Mouse (Mus musculus) G1E-ER4 (cell line): ENCODE measurements around the gene Ccdc33. TPM values are rescaled to one million over a fixed set of nuclear protein-coding genes. Genes with fewer than 3 reads are reported as not detected.

Source experiments
- GATA1 ChIP-seq: IDR thresholded peaks from one replicate; pipeline ENCODE4 v1.8.0; 2012; ENCODE audit warnings: low read length, inconsistent platforms
- polyA plus RNA-seq: library from polyadenylated mRNA; stranded (reverse); fragments of >175 nt; gene quantifications from 2 replicates; pipeline ENCODE4 v1.2.3, GENCODE M21; 2012

Ccdc33 gene
- polyA plus RNA-seq, 1 experiment = not detected

DNA sequence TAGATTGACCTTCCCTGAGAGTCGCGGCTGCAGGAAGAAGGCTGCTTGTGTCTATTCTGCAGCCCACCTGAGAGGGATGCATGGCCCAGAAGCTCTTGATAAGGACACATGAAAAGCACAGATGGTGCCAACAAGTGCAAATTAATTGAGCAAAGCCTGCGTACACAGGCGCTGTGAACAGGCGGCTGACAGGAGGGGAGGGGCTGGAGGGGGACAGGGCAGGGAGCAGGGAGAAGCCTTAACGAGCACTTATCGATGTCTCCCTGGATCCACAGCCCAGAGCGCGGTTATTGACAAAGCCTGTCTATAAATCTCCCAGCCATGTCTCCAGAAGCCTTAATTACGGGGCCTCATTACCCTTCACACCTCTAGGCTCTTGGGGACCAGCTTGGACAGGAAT lies 73.8 kb downstream of the Ccdc33 start:
- TF ChIP-seq GATA1 = no peak

DNA sequence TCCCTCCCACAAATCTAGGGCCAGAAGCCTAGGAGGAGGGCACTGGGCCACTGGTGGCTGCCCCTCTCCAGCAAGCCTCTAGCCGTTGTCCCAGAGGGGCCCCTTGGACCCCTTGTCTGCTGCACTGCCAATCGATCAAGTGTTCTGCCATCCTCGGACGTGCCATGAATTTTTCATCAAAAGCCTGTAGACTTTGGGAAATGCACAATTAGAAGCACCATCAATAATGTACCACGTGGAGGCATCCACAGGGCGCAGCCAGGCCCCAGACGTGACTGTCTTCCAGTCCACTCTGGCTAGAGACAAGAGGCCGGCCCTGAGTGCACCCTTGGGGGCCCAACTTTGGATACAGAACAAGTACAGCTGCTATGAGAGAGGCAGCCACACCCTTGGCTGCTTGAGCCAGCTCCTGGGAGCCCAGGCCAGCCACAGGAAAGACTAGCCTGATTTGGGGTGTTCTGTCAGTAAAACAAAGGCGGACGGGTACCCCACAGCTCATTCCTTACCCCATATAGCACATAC lies 75.1 kb downstream of the Ccdc33 start:
- no peak for TF ChIP-seq GATA1

DNA sequence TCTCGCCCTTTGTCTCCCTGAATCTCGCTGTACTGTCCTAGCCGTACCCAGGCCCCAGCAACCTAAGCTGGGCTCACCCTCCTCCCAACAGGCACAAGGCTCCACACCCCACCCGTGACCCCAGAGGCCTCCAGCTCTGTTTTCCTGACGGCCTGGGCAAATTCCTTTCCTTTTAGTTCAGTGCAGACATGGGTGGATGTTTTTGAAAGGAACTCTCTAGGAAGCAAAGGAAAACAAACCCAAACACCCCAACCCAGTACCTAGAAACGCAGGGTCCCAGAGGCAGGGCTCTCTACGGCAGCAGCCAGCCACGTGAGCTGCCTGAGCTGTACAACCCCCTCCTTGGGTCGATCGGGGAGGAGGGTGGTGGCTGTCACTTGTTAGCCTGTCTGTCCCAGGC lies 76.2 kb downstream of the Ccdc33 start:
- TF ChIP-seq GATA1 = no peak

DNA sequence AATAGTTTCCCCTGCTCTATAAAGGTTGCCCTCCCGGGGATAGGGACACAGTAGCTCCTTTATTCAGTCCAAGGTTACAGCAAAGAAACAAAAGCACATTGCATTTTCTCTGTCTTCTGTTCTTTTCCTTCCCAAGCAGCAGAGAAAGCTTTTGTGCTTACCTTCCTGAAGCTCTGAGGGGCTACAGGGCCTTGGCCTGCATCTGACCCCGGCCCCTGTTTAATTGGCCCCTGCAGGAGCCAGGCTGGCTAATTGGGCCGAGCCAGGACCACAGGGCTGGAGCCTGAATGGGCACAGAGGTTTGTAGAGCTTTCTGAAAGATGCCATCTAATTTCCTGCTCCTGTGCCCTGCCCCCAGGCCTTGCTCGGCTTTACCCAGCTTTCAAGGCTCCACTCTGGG lies 77.6 kb downstream of the Ccdc33 start:
- TF ChIP-seq GATA1 = no peak

DNA sequence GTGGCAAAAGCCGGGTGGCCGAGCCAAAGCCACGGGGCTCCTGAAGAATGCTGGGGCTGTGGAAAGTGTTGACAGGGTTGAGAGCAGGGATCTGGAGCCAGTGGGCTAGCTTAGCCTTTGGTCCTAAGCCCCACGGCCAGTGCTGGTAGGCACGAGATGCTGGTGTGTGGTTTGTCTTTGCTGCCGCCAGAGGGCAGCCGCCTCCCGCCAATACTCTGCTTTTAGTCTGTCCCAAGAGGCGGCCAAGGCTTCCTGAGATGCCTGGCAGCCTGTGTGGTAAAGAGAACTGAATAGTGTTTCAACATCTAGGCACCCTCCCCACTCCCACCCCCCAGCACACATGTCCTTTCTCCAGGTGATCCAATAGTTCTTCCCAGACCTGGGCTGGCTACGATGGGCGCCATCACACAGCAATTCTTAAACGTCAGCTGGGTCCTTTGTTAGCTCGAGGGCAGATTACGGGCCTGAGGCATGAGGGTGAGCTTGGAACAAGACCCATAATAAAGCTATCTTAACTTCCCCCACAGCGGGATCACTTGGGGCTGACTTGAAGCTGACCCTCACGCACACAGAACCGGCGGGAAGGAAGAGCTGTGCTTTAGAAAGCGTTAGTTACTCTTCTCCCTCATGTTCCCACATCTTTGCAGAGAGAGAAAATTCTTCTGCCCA lies 80.0 kb downstream of the Ccdc33 start:
- TF ChIP-seq GATA1 = no peak

DNA sequence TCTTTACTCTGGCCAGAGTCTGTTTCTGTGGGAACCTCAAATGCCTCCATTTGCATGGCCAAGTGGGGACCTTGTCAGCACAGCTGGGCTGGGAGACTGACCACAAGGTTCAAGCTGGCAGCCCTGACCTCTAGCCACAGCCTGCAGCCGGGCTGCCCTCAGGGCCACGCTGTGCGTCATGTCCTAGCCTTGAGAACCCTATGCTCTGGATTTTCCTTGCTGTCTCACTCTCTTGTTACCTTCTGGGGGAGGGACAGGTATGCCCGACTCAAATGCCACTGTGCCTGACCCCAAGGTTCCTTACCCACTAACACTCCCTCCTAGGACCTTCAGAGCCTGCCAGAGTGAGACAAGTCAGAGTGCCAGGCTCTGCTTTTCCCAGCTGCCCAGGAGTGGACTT lies 81.7 kb downstream of the Ccdc33 start:
- TF ChIP-seq GATA1 = no peak

DNA sequence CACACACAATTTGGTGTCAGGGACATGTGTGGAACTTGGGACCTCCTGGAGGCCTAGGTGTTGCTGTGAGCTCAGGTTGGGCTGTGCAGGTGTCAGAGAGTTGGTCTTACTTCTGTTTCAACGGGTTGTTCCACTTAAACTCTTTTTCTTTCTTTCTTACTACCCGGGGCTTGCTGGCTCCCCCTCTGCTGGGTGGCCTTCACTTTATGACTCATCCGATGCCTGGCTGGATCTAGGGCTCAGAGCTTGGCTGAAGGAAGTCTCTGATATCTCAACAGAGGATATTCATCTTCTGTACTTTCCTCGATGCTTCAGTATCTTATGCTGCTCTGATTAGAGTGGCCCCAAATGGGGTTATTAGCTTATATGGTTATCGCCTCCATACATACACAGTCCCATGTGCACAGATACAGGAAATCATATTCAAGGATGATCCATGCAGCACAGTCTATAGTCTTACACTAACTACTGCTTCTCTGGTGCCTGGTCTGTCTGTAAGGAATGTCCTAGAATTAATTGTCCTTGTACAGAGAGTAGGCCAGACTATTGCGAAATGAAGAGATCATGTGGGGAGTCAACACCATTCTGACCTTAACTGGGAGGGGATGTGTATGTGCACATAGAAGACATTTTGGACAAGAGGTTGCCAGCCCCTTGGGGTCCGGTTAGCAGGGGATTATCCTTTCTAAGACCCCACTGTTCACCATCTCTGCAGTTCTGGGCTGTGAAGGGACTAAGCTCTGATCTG lies 82.5 kb downstream of the Ccdc33 start:
- TF ChIP-seq GATA1 = no peak

DNA sequence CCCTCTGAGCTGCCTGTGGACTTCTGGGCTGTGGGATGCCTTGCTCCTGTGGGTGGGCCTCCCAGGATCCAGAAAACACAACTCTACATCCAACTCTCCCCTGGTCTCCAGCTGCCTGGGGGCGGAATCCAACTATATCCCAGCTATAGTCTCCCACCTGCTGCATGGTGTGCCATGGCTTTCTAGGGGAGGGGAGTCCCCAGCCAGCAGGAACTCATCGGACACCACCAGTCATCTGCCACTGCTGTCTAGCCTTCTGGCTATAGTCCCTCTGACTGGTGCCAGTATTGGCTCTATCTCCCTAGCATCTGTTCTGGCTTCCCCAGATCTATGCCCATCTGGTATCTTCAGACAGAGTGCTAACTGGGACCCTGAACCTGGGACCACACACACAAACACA lies 83.1 kb downstream of the Ccdc33 start:
- TF ChIP-seq GATA1 = no peak

DNA sequence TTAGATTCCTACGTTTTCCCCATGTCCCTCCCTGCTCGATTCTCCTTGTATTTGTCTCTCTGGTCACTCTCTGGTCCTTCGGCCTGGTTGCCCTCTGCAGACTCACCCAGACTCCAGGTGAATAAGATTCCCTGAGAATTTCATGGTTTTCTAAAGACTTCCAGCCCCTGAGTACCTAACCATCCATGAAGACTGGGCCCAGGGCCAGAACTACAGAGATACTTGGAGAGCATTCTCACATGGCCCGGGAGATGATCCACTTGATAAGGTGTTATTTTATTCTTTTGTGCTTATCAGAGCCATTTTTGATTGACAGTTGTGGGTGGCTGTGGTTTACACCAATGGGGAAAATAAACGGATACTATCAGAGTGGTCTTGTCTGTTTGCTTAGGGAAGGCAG lies 86.7 kb downstream of the Ccdc33 start:
- TF ChIP-seq GATA1 = no peak

DNA sequence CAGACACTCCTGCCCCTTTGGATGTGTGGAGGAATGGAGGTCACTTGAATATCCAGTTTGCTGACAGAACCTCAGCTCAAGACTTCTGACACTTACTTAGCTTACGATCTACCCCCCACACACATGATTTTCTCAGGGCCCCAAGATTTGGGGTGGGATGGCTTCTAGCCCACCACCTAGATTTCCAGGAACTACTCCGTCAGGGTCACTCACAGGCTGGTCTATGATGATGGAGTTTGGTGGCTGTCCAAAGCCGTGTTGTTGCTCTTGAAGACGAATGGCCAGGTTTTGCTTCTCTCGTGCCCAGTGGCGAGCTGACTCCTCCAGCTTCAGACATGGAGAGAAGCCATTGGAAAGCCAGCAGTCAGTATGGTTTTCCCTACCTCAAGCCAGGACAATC lies 89.0 kb downstream of the Ccdc33 start:
- TF ChIP-seq GATA1 = no peak

DNA sequence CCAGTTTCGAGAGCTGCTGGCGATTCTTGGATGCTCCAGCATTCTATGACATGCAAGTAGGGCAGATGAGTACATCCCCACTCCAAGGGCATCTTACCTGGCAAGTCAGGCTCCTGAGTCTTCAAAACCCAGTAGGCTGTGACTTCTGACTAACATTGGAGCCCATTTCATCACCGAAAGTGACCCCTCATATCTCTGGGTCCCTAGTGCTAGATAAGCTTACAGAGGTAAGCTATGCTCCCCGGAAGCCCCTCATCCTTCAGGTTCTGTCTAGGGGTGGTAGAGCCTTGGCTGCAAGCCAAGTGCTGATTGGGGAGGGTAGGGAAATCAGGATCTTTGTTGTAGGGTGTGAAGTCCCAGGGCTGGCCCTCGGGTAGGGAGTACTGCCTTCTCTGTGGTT lies 89.8 kb downstream of the Ccdc33 start:
- TF ChIP-seq GATA1 = no peak

DNA sequence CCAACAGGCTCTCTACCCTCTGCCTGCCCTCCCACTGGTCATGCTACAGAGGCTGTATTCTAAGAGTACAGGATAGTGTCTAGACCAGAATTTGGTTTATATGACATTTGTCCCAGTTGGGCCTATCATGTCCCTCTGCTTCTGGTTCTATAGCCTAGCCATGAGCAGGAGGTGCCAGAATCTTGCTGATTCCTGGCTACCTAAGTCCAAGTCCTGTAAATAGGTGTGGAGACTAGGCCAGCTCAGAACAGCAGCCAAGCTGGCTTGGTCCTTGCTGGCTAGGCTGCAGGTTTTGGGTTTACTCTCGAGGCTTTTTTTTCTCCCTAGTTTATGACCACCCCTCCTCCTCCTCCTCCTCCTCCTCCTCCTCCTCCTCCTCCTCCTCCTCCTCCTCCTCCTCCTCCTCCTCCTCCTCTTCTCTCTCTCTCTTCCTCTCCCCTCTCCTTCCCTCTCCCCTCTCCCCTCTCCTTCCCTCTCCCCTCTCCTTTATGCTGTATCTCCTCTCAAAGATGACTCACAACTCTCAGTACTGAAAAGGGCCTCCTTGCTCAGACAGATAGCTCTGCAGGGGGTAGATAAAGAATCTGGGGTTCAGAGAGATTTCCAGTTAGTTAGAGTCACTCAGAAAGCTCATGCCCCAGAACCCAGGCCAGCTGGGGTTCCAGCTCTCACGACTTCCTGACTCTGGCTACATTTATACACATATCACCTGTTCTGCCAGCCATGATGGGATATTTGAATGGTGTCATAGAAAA lies 91.0 kb downstream of the Ccdc33 start:
- no peak for TF ChIP-seq GATA1

DNA sequence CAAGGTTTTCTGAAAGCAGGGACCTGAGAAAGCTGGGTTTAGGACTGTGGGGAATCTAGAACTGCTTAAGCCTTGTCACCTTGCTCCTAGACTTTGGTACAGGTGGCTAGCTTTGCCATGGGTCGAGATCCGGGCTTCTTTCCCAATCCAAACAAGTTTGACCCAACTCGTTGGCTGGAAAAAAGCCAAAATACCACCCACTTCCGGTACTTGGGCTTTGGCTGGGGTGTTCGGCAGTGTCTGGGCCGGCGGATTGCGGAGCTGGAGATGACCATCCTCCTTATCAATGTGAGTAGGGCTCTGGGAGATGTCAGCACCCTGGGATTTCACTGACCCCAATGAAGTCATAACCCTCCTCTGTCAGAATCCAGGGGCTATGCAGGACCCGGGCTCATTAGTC lies 92.6 kb downstream of the Ccdc33 start:
- TF ChIP-seq GATA1 = no peak

DNA sequence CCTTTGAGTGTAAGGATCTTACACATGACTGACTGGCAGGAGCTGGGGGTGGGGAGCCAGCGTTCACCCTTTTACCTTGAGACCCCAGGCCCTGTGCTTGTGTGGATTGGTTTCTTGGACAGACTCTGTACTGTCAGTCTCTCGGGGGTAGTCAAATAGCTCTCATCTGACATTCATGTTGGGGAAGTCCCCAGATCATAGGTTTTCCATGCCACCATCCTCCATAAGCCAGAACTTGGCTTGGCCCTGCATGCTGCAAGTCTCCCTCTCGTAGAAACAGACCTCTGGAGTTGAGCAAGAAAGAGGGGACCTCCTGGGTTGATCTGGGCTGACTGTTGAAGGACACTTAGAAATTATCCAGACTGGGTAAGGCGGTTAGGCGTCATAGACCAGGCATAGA lies 100.2 kb downstream of the Ccdc33 start:
- no peak for TF ChIP-seq GATA1

DNA sequence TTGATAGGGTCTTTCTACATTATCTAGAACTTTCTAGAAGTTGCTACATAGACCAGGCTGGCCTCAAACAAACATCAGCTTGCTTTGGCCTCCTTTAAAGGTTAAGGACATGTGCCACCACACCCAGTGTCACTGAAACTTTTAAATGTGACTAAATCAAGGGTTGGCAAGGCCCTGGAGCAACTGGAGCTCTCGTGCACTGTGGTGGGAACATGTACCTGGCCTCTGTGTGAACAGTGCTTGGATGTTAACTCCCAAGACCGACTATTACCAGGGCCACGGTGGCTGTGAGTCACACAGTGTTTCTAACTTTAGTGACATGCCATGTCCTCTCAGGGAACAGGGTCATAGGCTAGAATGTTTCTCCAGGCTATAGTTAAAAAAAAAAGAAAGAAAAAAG lies 101.7 kb downstream of the Ccdc33 start:
- no peak for TF ChIP-seq GATA1

DNA sequence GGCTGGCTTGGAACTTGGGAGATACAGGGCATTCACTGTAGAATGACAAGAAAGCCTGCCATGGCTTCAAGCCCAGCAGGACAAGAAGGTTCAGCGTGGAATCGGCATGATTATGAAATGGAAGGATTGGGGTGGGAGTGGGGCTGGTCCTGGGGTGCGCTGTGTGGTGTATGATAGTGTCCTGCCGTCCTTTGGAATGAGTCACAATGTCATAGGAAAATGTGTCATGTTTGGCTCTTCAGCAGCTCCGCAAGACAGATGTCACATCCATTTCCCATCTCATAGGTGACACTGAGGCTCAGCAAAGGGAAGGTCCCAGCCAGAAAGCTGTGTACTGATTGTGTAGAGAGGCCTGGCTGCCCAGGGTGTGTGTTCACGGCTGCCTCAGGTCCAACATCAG lies 102.8 kb downstream of the Ccdc33 start:
- TF ChIP-seq GATA1 = no peak
